Mouse (Mus musculus) heart, adult 2 months (tissue): ENCODE data around the gene Nenf. TPM values are rescaled to one million over a fixed set of nuclear protein-coding genes. Genes with fewer than 3 reads are reported as not detected.
A peak's percentile ranks its signal among the peaks of the same experiment; 100 is the strongest.

Experiments
- DNase-seq, 2 experiments: peaks; one replicate each; pipeline ENCODE4 v3.0.0; 2021
- H3K27ac ChIP-seq: fragments of 200-600 bp; 2 replicates; pipeline ENCODE4 v1.8.1; 2022
- H3K27me3 ChIP-seq: fragments of 200-500 bp; 2 replicates; pipeline ENCODE4 v1.6.1; 2012; ENCODE audit warnings: mild to moderate bottlenecking, low read length, inconsistent platforms, mixed read lengths; ENCODE audit not compliant: control insufficient read depth, insufficient read depth
- H3K36me3 ChIP-seq: fragments of 200-500 bp; 2 replicates; pipeline ENCODE4 v1.6.1; 2012; ENCODE audit warnings: low read length, inconsistent platforms; ENCODE audit not compliant: control insufficient read depth, insufficient read depth
- H3K4me1 ChIP-seq: fragments of 200-500 bp; 2 replicates; pipeline ENCODE4 v1.6.1; 2011; ENCODE audit warnings: low read length; ENCODE audit not compliant: control insufficient read depth, insufficient read depth
- H3K4me3 ChIP-seq: fragments of 200-600 bp; 2 replicates; pipeline ENCODE4 v1.8.1; 2022
- H3K79me2 ChIP-seq: fragments of 200-500 bp; replicated peaks from 2 replicates; pipeline ENCODE4 v1.6.1; 2012; ENCODE audit warnings: mild to moderate bottlenecking, inconsistent platforms, low read length, moderate library complexity, mixed read lengths; ENCODE audit not compliant: control insufficient read depth, insufficient read depth
- H3K9ac ChIP-seq: fragments of 200-500 bp; 2 replicates; pipeline ENCODE4 v1.6.1; 2012; ENCODE audit warnings: low read depth, mild to moderate bottlenecking, control low read depth, inconsistent platforms, low read length, mixed read lengths
- CTCF ChIP-seq: fragments of 200-600 bp; IDR thresholded peaks from 2 replicates; pipeline ENCODE4 v1.8.1; 2022; ENCODE audit warnings: antibody characterized with exemption, mild to moderate bottlenecking, moderate library complexity
- EP300 ChIP-seq: fragments of 200-500 bp; IDR thresholded peaks from 2 replicates; pipeline ENCODE4 v1.6.1; 2011; ENCODE audit warnings: low read depth, low read length, control low read depth; ENCODE audit not compliant: insufficient read depth
- POLR2A ChIP-seq: fragments of 200-500 bp; IDR thresholded peaks from 2 replicates; pipeline ENCODE4 v1.6.1; 2011; ENCODE audit warnings: mild to moderate bottlenecking, low read depth, low read length, control low read depth; ENCODE audit not compliant: insufficient read depth
- WGBS: fragments of 180-500 bp; shearing (Covaris S2); methylation state at CpG from one replicate; pipeline ENCODE4 v1.1.7; 2018; 5-methylcytosine and 5-hydroxymethylcytosine counted together
- intact Hi-C: fragments of 180-260 bp; cut with DNase I; formaldehyde crosslinking; loops from one replicate; pipeline ENCODE4 v1.15.1; 2025
- polyA plus RNA-seq: library from polyadenylated mRNA; depleted of rRNA; stranded (reverse); fragments of >200 nt; gene quantifications from 2 replicates; pipeline ENCODE4 v1.2.3, GENCODE M21; 2012
- total RNA-seq, 2 experiments: library from RNA; stranded (reverse); gene quantifications; 2 replicates each; pipeline ENCODE4 v1.2.3; 2021

Nenf gene
- total and polyA plus RNA-seq, 3 experiments = 95.9 to 182 (median 107) TPM

DNA sequence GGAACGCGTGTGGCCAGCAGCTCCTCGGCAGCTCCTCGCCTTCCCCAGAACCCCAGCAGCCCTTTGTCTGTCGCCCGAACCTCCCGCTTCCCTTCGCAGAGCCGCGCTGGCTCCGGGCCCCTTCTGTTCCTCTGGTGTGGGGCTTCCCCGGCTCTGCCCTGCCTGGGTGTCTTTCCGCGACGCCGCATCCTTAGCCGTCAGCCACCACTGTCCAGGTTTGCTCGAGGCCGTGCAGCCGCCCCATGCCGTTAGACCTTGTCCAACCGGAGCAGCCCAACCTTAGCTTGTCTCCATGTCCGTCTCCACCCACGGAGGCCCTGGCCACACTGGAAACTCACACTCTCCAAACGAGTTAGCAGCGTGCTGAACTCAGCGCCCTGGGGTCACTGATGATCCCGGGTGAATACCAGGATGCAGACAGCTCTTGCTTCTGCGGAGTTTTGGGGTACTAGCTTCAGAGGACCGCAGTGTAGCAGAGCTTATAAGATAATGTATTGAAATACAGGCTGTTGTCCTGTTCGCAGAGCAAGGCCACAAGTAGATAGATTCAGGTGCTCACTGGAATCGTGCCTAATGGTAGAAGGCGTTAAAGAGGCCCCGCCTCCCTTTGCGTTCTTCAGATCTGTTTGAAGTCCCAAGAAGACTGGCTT lies 8.4 kb upstream of the Nenf start:
- intact Hi-C loops = no loop called here
- no peaks in the 10 kb centered on the region for H3K27me3 ChIP-seq
- peaks cover 2% of the 10 kb centered on the region; the same call in 1 of the 2 replicates for H3K4me1 ChIP-seq
- H3K9ac ChIP-seq = peak overlapping the region; percentile 92
- H3K4me3 ChIP-seq = peak overlapping the region; percentile 97
- peak in 1 of 2 experiments; percentile 73 for DNase-seq
- no peak for TF ChIP-seq EP300
- TF ChIP-seq POLR2A = no peak
- TF ChIP-seq CTCF = no peak
- peak overlapping the region; percentile 73 for H3K27ac ChIP-seq
- 5% methylated on average over 35 of the region's 35 CpGs for WGBS
- H3K79me2 ChIP-seq = no peaks in the 10 kb centered on the region
- H3K36me3 ChIP-seq = no peaks in the 10 kb centered on the region

DNA sequence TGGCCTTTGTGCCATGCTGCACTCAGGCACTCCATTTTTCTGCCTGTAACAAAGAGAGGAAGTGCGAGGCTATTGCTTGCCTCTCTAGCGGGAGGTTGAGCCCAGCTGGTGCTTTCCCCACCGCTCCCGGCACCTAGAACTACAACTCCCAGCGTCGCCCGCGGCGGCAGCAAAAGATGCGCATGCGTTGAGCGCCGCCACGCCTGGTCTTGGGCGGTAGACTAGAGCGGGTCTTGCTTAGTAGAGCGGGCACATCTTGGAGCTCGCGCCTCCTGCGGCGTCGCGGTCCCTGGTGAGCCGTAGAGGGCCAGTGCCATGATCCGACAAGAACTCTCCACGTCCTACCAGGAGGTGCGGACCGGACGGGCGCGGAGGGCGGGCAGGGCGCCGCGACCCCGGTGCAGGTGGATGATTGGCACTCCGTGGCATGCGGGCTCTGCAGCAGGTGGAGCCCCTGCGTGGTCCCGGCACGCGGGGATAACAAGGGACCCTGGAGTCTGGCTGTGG lies 7.8 kb upstream of the Nenf start, which contains the start of gene Tmem206:
Gene Tmem206 (plus strand): TSS at position 187 of the 507 bp plus-strand sequence.
- Histone ChIP-seq H3K36me3 (no peaks in the 10 kb centered on the region), H3K27ac (peak within 1 kb of the TSS; percentile 73), H3K79me2 (no peaks in the 10 kb centered on the region), H3K4me3 (peak within 1 kb of the TSS; percentile 97), H3K27me3 (no peaks in the 10 kb centered on the region), H3K4me1 (peaks cover 2% of the 10 kb centered on the region; the same call in 1 of the 2 replicates), H3K9ac (peak within 1 kb of the TSS; percentile 92)
- TF ChIP-seq EP300 = 0 out of 2 replicates have a peak, but pooled peaks have one; percentile 34
- no peak for TF ChIP-seq CTCF
- TF ChIP-seq POLR2A = peak; percentile 92
- intact Hi-C loops = no loop called here
- DNase-seq = peak; percentile 96 to 97
- under 1% methylated on average over 42 of the region's 42 CpGs for WGBS

DNA sequence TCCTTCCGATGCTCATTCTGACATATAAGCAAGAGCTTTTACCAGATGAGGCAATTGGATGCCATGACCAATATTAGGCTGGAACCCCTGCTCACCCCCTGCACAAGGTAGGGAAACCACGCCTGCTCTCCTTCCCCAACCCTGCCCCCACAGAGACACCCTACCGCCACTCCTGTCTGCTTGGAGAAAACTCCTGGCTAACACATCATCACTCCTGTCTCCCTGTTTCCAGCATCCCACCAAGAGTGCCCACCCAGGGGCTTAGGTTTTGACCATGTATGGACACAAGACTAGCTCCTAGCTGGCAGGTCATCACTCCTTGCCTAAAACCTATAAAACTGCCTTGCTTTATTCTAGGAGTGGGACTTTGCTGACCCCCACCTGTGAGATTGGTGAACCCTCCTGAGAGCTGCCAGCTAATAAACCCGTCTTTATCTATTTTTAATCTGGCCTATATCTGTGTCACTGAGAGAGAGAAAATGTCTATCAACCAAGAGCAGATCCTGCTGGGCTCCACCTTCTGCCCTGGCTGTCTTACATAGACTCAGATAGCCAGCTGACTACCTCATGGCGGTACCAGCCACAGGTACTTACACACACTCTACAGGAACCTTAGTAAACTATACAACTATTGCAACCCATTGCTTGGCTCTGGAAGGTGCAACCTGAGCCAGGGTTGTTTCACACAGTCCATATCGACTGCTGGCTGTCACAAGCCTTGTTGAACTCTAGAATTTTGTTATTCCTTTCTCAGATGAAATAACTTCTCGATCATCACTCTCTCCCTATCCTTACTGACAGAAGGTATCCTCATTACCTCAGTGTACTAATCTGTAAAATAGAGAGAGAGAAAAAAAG lies 7.0 kb upstream of the Nenf start:
- Histone ChIP-seq H3K9ac (no peak overlapping the region), H3K4me1 (peaks cover 2% of the 10 kb centered on the region; the same call in 1 of the 2 replicates), H3K79me2 (no peaks in the 10 kb centered on the region), H3K4me3 (no peak overlapping the region), H3K27ac (peak overlapping the region; percentile 60), H3K27me3 (no peaks in the 10 kb centered on the region), H3K36me3 (no peaks in the 10 kb centered on the region)
- WGBS = 81% methylated on average over 7 of the region's 7 CpGs
- TF ChIP-seq POLR2A (no peak), CTCF (no peak), EP300 (no peak)
- no peak for DNase-seq
- intact Hi-C loops = loop anchor here (5.0 kb wide), 1 partner anchor 32 kb away; no protein-coding TSS in a partner anchor

DNA sequence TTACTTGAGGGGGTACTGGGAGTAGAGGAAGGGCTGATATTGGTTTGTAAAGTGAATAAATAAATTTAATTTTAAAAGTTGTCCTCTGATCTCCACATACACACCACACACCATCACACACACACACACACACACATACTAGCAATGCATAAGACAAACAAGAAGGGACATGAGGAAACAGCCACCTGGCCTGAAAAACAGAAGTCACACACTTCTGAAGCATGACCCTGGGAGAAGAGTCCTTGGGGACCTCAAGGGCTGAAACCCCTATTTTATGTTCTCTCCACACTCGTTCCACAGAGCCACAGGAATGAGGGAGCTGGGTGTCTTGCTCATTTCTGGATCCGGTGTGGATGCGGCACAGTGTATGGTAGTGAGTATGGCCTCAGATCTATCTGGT lies 5.4 kb upstream of the Nenf start:
- TF ChIP-seq CTCF (no peak), POLR2A (no peak), EP300 (no peak)
- no peak overlapping the region for H3K4me3 ChIP-seq
- no peak overlapping the region for H3K9ac ChIP-seq
- H3K36me3 ChIP-seq = no peaks in the 10 kb centered on the region
- 88% methylated on average over 3 of the region's 3 CpGs for WGBS
- intact Hi-C loops = loop anchor here (5.0 kb wide), 1 partner anchor 34 kb away; no protein-coding TSS in a partner anchor
- H3K27ac ChIP-seq = no peak overlapping the region
- DNase-seq = no peak
- no peaks in the 10 kb centered on the region for H3K27me3 ChIP-seq
- no peaks in the 10 kb centered on the region for H3K79me2 ChIP-seq
- H3K4me1 ChIP-seq = peaks cover 2% of the 10 kb centered on the region; the same call in 1 of the 2 replicates

DNA sequence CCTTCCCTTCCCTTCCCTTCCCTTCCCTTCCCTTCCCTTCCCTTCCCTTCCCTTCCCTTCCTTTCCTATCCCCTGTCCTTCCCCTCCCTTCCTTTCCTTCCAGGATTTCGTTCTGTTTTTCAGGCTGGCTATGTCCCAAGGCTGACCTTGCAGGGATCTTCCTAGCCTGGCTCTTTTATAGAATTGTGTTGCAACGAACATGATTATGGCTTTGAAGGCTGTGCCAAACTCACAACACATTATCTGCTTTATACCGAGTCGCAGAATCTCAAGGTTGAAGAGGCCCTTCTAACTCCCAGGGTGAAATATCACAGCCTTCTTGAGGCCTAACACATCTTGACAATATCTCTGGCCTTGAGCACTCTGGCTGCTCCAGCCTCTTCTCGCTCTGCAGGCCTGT lies 692 bp upstream of the Nenf start:
- Histone ChIP-seq H3K36me3 (no peaks in the 10 kb centered on the region), H3K9ac (no peak overlapping the region), H3K4me3 (no peak overlapping the region), H3K79me2 (no peaks in the 10 kb centered on the region; the same call in none of the 2 replicates), H3K27me3 (no peaks in the 10 kb centered on the region), H3K27ac (peak overlapping the region; percentile 41; the same call in 1 of the 2 replicates), H3K4me1 (peaks cover 1% of the 10 kb centered on the region)
- no peak for DNase-seq
- intact Hi-C loops = loop anchor here (5.0 to 10.0 kb wide), 3 partner anchors 74 to 586 kb away; partner anchors contain the start of genes Lpgat1 and Slc30a1
- 24% methylated on average over 5 of the region's 5 CpGs for WGBS
- TF ChIP-seq POLR2A (no peak), CTCF (no peak)
